Mouse (Mus musculus): Measurements from ENCODE around the gene Pcdh7. TPM values are rescaled to one million over a fixed set of nuclear protein-coding genes. Genes with fewer than 3 reads are reported as not detected.
"Not testable (repeated sequence)": the region's sequence is repeated elsewhere in the genome, so short reads cannot be mapped to it uniquely, and the experiment has no call there.

Gene Pcdh7
- 7.4 and 8.0 TPM in 2 replicates for polyA plus RNA-seq (2014; fragmentation: Nextera tagmentation; extraction: Ambion mirVana)

DNA sequence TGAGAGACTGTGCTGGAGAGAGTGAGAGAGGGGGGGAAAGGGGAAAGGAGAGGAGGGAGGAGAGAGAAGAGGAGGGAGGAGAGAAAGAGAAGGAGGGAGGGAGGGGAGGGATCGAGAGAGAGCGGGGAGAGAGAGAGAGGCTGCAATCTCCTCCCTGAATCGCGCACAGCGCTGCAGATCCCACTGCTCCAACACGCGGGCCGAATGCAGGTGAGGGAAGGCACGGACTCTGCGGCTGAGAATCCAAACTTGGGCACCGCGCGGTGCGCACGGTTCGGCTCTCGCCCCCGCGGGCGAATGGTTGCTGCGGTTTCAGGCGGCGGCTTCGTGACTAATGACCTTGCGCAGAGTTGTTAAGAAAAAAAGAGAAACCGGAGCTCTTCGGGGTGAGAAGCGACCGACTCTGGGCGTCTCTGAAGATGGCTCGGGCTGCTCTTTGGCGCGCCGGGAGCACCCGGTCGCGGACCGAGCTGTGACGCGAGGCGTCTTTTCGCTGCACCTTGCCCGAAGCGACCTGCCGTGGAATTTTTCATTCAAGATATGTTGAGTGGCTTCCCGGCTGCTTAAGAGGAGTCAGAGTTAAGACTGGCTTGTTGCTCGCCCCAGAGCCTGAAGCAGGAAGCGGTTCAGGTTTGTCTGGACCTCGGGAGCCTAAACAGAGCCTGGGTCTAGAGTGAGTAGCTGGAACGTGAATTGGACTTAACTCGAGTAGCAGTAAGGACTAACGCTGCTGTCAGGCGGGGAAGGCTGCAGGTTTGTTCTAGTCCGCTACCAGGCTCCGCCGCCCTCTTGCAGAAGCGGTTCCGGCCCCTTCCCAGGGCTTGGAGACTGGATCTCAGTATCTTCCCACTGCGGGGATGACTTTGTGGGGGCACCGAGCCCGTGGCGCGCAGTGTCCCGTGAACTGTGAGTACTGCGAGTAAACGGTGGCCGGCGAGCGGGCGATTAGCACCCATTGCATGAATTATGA, at the start of gene Pcdh7:
Gene Pcdh7, plus strand, starts transcription at position 62 of the 970 bp plus-strand sequence.
- Histone ChIP-seq H3K4me3 (ENCODE audit: low read depth, low read length) (peak within 1 kb of the TSS; percentile 63), H3K9ac (replicated peaks; ENCODE audit: low read length) (peak within 1 kb of the TSS; percentile 64), H3K27ac (replicated peaks; ENCODE audit: low read depth, low read length) (peak within 1 kb of the TSS; percentile 86), H3K4me2 (ENCODE audit: low read depth, low read length) (peak within 1 kb of the TSS; percentile 88), H3K36me3 (replicated peaks; ENCODE audit: control insufficient read depth, insufficient read depth, low read depth, low read length) (no peaks in the 10 kb centered on the region), H3K4me1 (ENCODE audit: control insufficient read depth, insufficient read depth, low read length) (no peaks in the 10 kb centered on the region), H3K9me3 (replicated peaks; ENCODE audit: control insufficient read depth, low read length) (no peaks in the 10 kb centered on the region), H3K27me3 (ENCODE audit: control insufficient read depth, insufficient read depth, low read length) (no peaks in the 10 kb centered on the region)
- under 1% methylated on average over 70 of the region's 70 CpGs for WGBS
- ATAC-seq (replicated peaks; ENCODE audit: insufficient number of reproducible peaks, low FRiP score, low TSS enrichment, low read depth): peak; percentile 15
- DNase-seq (ENCODE audit: low spot score): peak; percentile 77

DNA sequence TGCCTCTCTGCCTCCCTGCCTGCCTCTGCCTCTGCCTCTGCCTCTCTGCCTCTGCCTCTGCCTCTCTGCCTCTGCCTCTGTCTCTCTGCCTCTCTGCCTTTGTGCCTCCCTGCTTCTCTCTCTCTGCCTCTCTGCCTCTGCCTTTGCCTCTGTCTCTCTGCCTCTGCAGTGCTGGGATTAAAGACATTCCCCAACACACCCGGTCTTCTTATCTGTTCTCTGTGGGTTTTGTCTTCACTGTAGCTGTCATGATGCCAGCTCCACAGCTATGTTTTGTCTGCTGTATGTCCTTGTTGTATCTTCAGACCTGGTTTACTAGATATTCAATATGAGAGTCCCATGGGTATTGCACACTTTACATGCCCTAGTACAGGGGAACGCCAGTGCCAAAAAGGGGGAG, 40.8 kb upstream of the Pcdh7 start:
- H3K27ac ChIP-seq (replicated peaks; ENCODE audit: low read depth, low read length); H3K36me3 ChIP-seq (replicated peaks; ENCODE audit: control insufficient read depth, insufficient read depth, low read depth, low read length); H3K27me3 ChIP-seq (ENCODE audit: control insufficient read depth, insufficient read depth, low read length); H3K4me1 ChIP-seq (ENCODE audit: control insufficient read depth, insufficient read depth, low read length); DNase-seq (ENCODE audit: low spot score); H3K9me3 ChIP-seq (replicated peaks; ENCODE audit: control insufficient read depth, low read length); H3K9ac ChIP-seq (replicated peaks; ENCODE audit: low read length); H3K4me3 ChIP-seq (ENCODE audit: low read depth, low read length); ATAC-seq (replicated peaks; ENCODE audit: insufficient number of reproducible peaks, low FRiP score, low TSS enrichment, low read depth); H3K4me2 ChIP-seq (ENCODE audit: low read depth, low read length): not testable (repeated sequence)
- 73% methylated on average over 2 of the region's 2 CpGs for WGBS

DNA sequence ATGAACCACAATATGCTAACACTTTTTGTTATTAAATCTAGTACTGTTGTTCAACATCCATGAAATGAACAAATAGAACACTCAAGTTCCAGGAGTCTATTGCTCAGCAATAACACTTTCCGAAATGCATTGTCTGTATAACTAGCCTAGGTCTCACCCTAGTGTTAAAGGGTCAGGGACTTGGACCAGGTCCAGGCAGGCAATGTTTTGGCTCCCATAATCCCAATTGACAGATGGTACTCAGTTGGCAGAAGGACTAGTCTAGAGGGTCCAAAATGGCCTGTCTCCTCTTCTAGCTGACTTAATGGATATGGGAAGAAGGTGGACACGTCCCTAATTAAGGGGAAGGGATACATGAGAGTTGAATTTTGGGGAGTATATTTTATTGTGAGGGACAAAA, 9.4 kb upstream of the Pcdh7 start:
- DNase-seq (ENCODE audit: low spot score): no peak
- ATAC-seq (replicated peaks; ENCODE audit: insufficient number of reproducible peaks, low FRiP score, low TSS enrichment, low read depth): no peak
- no peak overlapping the region for H3K27ac ChIP-seq (replicated peaks; ENCODE audit: low read depth, low read length)
- no peaks in the 10 kb centered on the region for H3K9me3 ChIP-seq (replicated peaks; ENCODE audit: control insufficient read depth, low read length)
- no peaks in the 10 kb centered on the region for H3K27me3 ChIP-seq (ENCODE audit: control insufficient read depth, insufficient read depth, low read length)
- H3K9ac ChIP-seq (replicated peaks; ENCODE audit: low read length): no peak overlapping the region
- H3K36me3 ChIP-seq (replicated peaks; ENCODE audit: control insufficient read depth, insufficient read depth, low read depth, low read length): no peaks in the 10 kb centered on the region
- 70% methylated on average over 2 of the region's 2 CpGs for WGBS
- H3K4me3 ChIP-seq (ENCODE audit: low read depth, low read length): no peak overlapping the region
- H3K4me2 ChIP-seq (ENCODE audit: low read depth, low read length): no peak overlapping the region
- H3K4me1 ChIP-seq (ENCODE audit: control insufficient read depth, insufficient read depth, low read length): no peaks in the 10 kb centered on the region

DNA sequence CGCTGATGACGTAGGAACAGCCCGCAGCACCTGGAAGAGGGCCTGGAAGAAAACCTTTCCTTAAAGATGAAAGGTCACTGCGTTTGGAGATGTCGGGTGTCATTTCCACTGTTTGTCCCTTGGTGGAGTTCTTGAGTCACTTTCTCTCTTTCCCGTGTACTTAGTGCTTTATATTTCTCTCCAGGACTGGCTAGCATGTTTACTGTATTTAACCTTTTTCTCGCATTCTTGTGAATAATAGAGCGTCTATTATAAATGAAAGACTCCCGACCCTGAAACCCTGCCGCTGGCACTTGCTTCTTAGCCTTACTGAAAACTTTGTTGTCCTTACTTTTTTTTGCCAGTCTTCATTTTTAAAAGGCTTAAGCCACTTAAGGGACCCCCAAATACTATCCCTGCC, 3.8 kb upstream of the Pcdh7 start:
- Histone ChIP-seq H3K4me1 (ENCODE audit: control insufficient read depth, insufficient read depth, low read length) (no peaks in the 10 kb centered on the region), H3K9ac (replicated peaks; ENCODE audit: low read length) (no peak overlapping the region), H3K36me3 (replicated peaks; ENCODE audit: control insufficient read depth, insufficient read depth, low read depth, low read length) (no peaks in the 10 kb centered on the region), H3K27ac (replicated peaks; ENCODE audit: low read depth, low read length) (no peak overlapping the region), H3K4me3 (ENCODE audit: low read depth, low read length) (peak overlapping the region; percentile 63; the same call in 1 of the 2 replicates), H3K4me2 (ENCODE audit: low read depth, low read length) (peak overlapping the region; percentile 88), H3K27me3 (ENCODE audit: control insufficient read depth, insufficient read depth, low read length) (no peaks in the 10 kb centered on the region), H3K9me3 (replicated peaks; ENCODE audit: control insufficient read depth, low read length) (no peaks in the 10 kb centered on the region)
- under 1% methylated on average over 10 of the region's 10 CpGs for WGBS
- no peak for ATAC-seq (replicated peaks; ENCODE audit: insufficient number of reproducible peaks, low FRiP score, low TSS enrichment, low read depth)
- DNase-seq (ENCODE audit: low spot score): peak; percentile 74

DNA sequence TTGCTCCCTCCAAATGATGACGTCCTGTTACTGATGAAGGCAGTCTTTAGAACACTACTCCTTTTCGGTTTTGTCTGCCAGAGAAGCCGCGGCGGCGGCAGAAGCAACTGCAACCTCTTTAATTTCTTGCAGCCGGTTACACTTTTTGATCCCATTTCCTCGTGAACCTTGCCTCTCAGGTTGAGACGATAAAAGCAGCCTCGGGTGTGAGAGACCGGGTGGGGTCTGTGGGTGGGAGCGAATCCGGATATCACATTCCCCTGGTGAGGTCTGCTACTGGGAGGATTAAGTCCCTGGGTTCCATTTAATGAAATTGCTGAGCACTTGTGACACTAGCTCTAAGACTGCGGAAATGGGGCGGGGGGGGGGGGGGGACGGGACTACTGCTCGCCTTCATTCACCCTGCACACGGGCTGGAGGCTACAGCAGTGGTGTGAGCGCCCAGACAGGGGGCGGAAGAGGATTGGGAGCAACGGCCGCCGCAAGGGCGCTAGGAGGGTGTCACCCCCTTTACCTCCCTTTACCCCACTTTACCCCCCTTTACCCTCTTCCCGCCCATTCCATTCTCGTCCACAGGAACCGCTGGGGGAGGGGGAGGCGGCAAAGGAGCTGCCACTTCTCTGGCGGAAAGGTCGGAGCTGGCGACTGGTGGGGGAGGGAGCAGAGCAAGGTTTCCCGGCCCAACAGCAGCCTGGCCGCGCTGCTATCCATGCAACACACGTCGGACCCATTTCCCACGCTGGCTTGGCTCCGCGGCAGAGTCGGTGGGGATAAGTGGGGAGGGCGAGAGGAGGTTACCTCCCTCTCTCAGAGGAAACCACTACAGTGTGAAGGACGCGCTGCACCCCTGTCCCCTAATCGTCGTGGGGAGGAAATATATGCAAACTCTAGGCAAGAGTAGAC, 2.9 kb upstream of the Pcdh7 start:
- no peaks in the 10 kb centered on the region for H3K27me3 ChIP-seq (ENCODE audit: control insufficient read depth, insufficient read depth, low read length)
- under 1% methylated on average over 41 of the region's 45 CpGs for WGBS
- no peaks in the 10 kb centered on the region for H3K9me3 ChIP-seq (replicated peaks; ENCODE audit: control insufficient read depth, low read length)
- peak overlapping the region; percentile 78 for H3K27ac ChIP-seq (replicated peaks; ENCODE audit: low read depth, low read length)
- peak overlapping the region; percentile 64 for H3K9ac ChIP-seq (replicated peaks; ENCODE audit: low read length)
- H3K4me2 ChIP-seq (ENCODE audit: low read depth, low read length): peak overlapping the region; percentile 88
- ATAC-seq (replicated peaks; ENCODE audit: insufficient number of reproducible peaks, low FRiP score, low TSS enrichment, low read depth): peak; percentile 75
- H3K4me1 ChIP-seq (ENCODE audit: control insufficient read depth, insufficient read depth, low read length): no peaks in the 10 kb centered on the region
- DNase-seq (ENCODE audit: low spot score): peak; percentile 75
- no peaks in the 10 kb centered on the region for H3K36me3 ChIP-seq (replicated peaks; ENCODE audit: control insufficient read depth, insufficient read depth, low read depth, low read length)
- H3K4me3 ChIP-seq (ENCODE audit: low read depth, low read length): peak overlapping the region; percentile 63

DNA sequence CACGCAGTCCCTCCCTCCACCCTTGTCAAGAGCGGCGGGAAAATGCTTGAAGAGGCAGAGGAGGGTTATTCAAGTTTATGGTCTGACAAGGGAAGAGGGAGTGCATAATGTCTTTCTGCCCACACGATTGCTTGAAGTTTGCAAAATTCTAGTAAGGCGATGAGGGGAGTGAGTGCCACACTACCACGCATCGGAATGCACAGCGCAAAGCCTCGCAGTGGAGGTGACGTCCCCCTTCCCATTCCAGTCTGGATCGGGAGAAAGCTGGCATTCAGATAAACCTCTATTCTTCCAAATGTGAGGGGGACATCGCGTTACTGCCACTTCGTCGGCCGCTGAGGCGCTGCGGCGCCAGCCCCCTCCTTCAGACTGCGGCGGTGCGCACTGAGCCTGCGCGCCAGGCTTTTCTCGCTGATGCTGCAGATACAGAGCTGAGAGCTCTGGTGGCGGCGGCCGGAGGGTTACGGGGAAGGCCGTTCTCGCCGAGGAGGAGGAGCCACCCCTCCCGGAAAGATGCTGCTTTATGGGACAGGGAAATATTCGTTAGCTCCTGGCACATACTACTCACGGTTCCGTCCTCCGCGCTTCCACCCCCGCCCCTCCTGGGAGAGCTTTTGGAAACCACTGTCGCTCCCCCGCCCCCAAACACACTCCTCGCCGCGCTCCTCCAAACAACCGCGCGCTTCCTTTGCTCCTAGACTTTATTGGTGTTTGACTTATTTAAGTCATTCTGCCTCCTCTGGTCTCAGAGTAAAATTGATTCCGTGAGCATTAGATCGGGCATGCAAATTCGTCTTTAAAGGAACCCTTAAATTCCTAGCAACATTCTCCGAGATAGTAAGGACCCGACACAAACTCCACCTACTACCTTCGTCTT, 2.0 kb upstream of the Pcdh7 start:
- Histone ChIP-seq H3K4me2 (ENCODE audit: low read depth, low read length) (peak overlapping the region; percentile 88), H3K36me3 (replicated peaks; ENCODE audit: control insufficient read depth, insufficient read depth, low read depth, low read length) (no peaks in the 10 kb centered on the region), H3K27me3 (ENCODE audit: control insufficient read depth, insufficient read depth, low read length) (no peaks in the 10 kb centered on the region), H3K4me1 (ENCODE audit: control insufficient read depth, insufficient read depth, low read length) (no peaks in the 10 kb centered on the region), H3K9me3 (replicated peaks; ENCODE audit: control insufficient read depth, low read length) (no peaks in the 10 kb centered on the region), H3K9ac (replicated peaks; ENCODE audit: low read length) (peak overlapping the region; percentile 64), H3K4me3 (ENCODE audit: low read depth, low read length) (peak overlapping the region; percentile 63), H3K27ac (replicated peaks; ENCODE audit: low read depth, low read length) (peak overlapping the region; percentile 86)
- DNase-seq (ENCODE audit: low spot score) (peak; percentile 83), ATAC-seq (replicated peaks; ENCODE audit: insufficient number of reproducible peaks, low FRiP score, low TSS enrichment, low read depth) (peak; percentile 58)
- under 1% methylated on average over 53 of the region's 53 CpGs for WGBS
